Mouse (Mus musculus): ENCODE results near the gene Thap2. TPM values are rescaled to one million over a fixed set of nuclear protein-coding genes. Genes with fewer than 3 reads are reported as not detected.

Gene Thap2
- total RNA-seq (2021), result 10 to 100 TPM; 15.3 to 15.9 TPM
- long read RNA-seq, experiment 1, full-length matches to known transcripts, result 5 of 7 reads
- long read RNA-seq, experiment 1, partial matches to known transcripts, result 0 of 7 reads
- long read RNA-seq, experiment 1, other reads (novel, unspliced or antisense), result 2 of 7 reads
- long read RNA-seq, experiment 2, full-length matches to known transcripts, result 2 of 3 reads
- long read RNA-seq, experiment 2, partial matches to known transcripts, result 0 of 3 reads
- long read RNA-seq, experiment 2, other reads (novel, unspliced or antisense), result 1 of 3 reads

GRCm38 (mm10) chr10:115384221-115385017 is at the start of gene Thap2, which contains the start of gene Zfc3h1:
TSS of gene Thap2 (minus strand) at chr10:115384443.
TSS of gene Zfc3h1 (plus strand) at chr10:115384959.
- DNase-seq, result peak; percentile 99

- DNase-seq, result no peak
These were observed 41.1 kb upstream of the Thap2 start for GRCm38 (mm10) chr10:115425351-115425750.

GRCm38 (mm10) chr10:115421976-115422375 is 37.7 kb upstream of the Thap2 start:
- no peak for DNase-seq

- no peak for DNase-seq
These were observed 29.8 kb upstream of the Thap2 start for GRCm38 (mm10) chr10:115414056-115414455.

GRCm38 (mm10) chr10:115413496-115413895 is 29.3 kb upstream of the Thap2 start:
- no peak for DNase-seq

GRCm38 (mm10) chr10:115406393-115406792 is 22.1 kb upstream of the Thap2 start:
- peak; percentile 48 to 72 for DNase-seq

GRCm38 (mm10) chr10:115391896-115392295 is 7.7 kb upstream of the Thap2 start:
- DNase-seq, result no peak

- no peak for DNase-seq
These were observed 6.8 kb upstream of the Thap2 start for GRCm38 (mm10) chr10:115391076-115391475.

GRCm38 (mm10) chr10:115387891-115388290 is 3.6 kb upstream of the Thap2 start:
- DNase-seq, result no peak

GRCm38 (mm10) chr10:115385018-115386002 is 1.1 kb upstream of the Thap2 start:
- DNase-seq, result peak; percentile 63 to 70

GRCm38 (mm10) chr10:115383644-115384220 is 511 bp downstream of the Thap2 start:
- no peak for DNase-seq

GRCm38 (mm10) chr10:115382846-115383643 is 1.2 kb downstream of the Thap2 start:
- no peak for DNase-seq

- DNase-seq, result no peak
These were observed 2.6 kb downstream of the Thap2 start for GRCm38 (mm10) chr10:115381506-115382084.

GRCm38 (mm10) chr10:115363151-115363550 is 21.1 kb downstream of the Thap2 start:
- no peak for DNase-seq

- DNase-seq, result no peak
These were observed 21.6 kb downstream of the Thap2 start for GRCm38 (mm10) chr10:115362623-115362964.

GRCm38 (mm10) chr10:115361840-115362622 is 22.2 kb downstream of the Thap2 start, which contains the start of gene Tmem19:
TSS of gene Tmem19 (minus strand) at chr10:115362501.
- peak; percentile 97 to 98 for DNase-seq

- peak in 1 of 2 experiments; percentile 13 for DNase-seq
These were observed 25.2 kb downstream of the Thap2 start for GRCm38 (mm10) chr10:115359066-115359465.

- no peak for DNase-seq
These were observed 25.9 kb downstream of the Thap2 start for GRCm38 (mm10) chr10:115358216-115358919.

GRCm38 (mm10) chr10:115356106-115356505 is 28.1 kb downstream of the Thap2 start:
- DNase-seq, result no peak
